Mouse (Mus musculus) ES-Bruce4 (cell line): Measurements from ENCODE around the gene Olfr430. TPM values are rescaled to one million over a fixed set of nuclear protein-coding genes. Genes with fewer than 3 reads are reported as not detected.
"Not testable (repeated sequence)": the region's sequence is repeated elsewhere in the genome, so short reads cannot be mapped to it uniquely, and the experiment has no call there.

Experiments used
- H3K27ac ChIP-seq: 2 replicates; pipeline ENCODE4 v1.5.1; 2012; ENCODE audit warnings: low read length, inconsistent platforms; ENCODE audit not compliant: insufficient read depth
- H3K27me3 ChIP-seq: 2 replicates; pipeline ENCODE4 v1.6.1; 2012; ENCODE audit warnings: mild to moderate bottlenecking, low read length, inconsistent platforms; ENCODE audit not compliant: control insufficient read depth, poor library complexity, insufficient read depth, severe bottlenecking
- H3K36me3 ChIP-seq: 2 replicates; pipeline ENCODE4 v1.6.1; 2012; ENCODE audit warnings: inconsistent platforms, mild to moderate bottlenecking, low read length, moderate library complexity; ENCODE audit not compliant: control insufficient read depth, poor library complexity, insufficient read depth, severe bottlenecking
- H3K4me1 ChIP-seq: one replicate; pipeline ENCODE4 v1.8.1; 2011; ENCODE audit warnings: low read length; ENCODE audit not compliant: control insufficient read depth, insufficient read depth
- H3K4me3 ChIP-seq: 2 replicates; pipeline ENCODE4 v1.5.1; 2011; ENCODE audit warnings: low read depth, mild to moderate bottlenecking, low read length
- H3K9ac ChIP-seq: 2 replicates; pipeline ENCODE4 v1.6.1; 2012; ENCODE audit warnings: low read depth, mild to moderate bottlenecking, inconsistent platforms; ENCODE audit not compliant: poor library complexity, severe bottlenecking
- H3K9me3 ChIP-seq: replicated peaks from 2 replicates; pipeline ENCODE4 v1.6.1; 2012; ENCODE audit warnings: mild to moderate bottlenecking, low read length, inconsistent platforms; ENCODE audit not compliant: control insufficient read depth, poor library complexity, insufficient read depth, severe bottlenecking
- CTCF ChIP-seq: IDR thresholded peaks from one replicate; pipeline ENCODE4 v1.8.1; 2011; ENCODE audit warnings: low read depth, low read length
- EP300 ChIP-seq: IDR thresholded peaks from 2 replicates; pipeline ENCODE4 v1.6.1; 2011; ENCODE audit warnings: low read depth, low read length; ENCODE audit not compliant: insufficient read depth
- POLR2A ChIP-seq: IDR thresholded peaks from one replicate; pipeline ENCODE4 v1.8.1; 2011; ENCODE audit warnings: low read length; ENCODE audit not compliant: insufficient read depth
- polyA plus RNA-seq: library from polyadenylated mRNA; stranded (reverse); fragments of >200 nt; gene quantifications from 2 replicates; pipeline ENCODE4 v1.2.4, GENCODE M21; 2011; ENCODE audit warnings: low read depth; ENCODE audit not compliant: missing spikeins, insufficient read depth, insufficient read length

The Olfr430 gene
- polyA plus RNA-seq, 1 experiment = not detected

- H3K9ac ChIP-seq = no peak overlapping the region
- H3K36me3 ChIP-seq = no peaks in the 10 kb centered on the region
- TF ChIP-seq POLR2A (no peak), EP300 (no peak), CTCF (no peak)
- H3K27me3 ChIP-seq = no peaks in the 10 kb centered on the region
- no peak overlapping the region for H3K4me3 ChIP-seq
- no peaks in the 10 kb centered on the region for H3K4me1 ChIP-seq
- no peak overlapping the region for H3K27ac ChIP-seq
- no peaks in the 10 kb centered on the region for H3K9me3 ChIP-seq
Observed at GRCm38 (mm10) chr1:174044431-174044830, 22.0 kb upstream of the Olfr430 start.

- H3K27ac ChIP-seq, H3K4me3 ChIP-seq: not testable (repeated sequence)
Observed at GRCm38 (mm10) chr1:174048227-174048626, 18.2 kb upstream of the Olfr430 start.

GRCm38 (mm10) chr1:174048893-174049292, 17.5 kb upstream of the Olfr430 start, which contains the start of gene Olfr432:
Gene Olfr432 (plus strand): TSS chr1:174049205.
- Histone ChIP-seq H3K4me3 (no peak within 1 kb of the TSS), H3K27me3 (no peaks in the 10 kb centered on the region), H3K27ac (no peak within 1 kb of the TSS), H3K9me3 (no peaks in the 10 kb centered on the region), H3K9ac (no peak within 1 kb of the TSS), H3K36me3 (no peaks in the 10 kb centered on the region), H3K4me1 (no peaks in the 10 kb centered on the region)
- TF ChIP-seq EP300 (no peak), POLR2A (no peak), CTCF (no peak)

More at GRCm38 (mm10) chr1:174048227-174048626, 18.2 kb upstream of the Olfr430 start:
- not testable (repeated sequence) for H3K4me1 ChIP-seq, H3K27me3 ChIP-seq, H3K9me3 ChIP-seq, H3K9ac ChIP-seq, H3K36me3 ChIP-seq

GRCm38 (mm10) chr1:174049357-174049756, 17.0 kb upstream of the Olfr430 start:
- H3K9me3 ChIP-seq, H3K27ac ChIP-seq, H3K36me3 ChIP-seq, H3K4me3 ChIP-seq, H3K27me3 ChIP-seq, H3K9ac ChIP-seq, H3K4me1 ChIP-seq: not testable (repeated sequence)

GRCm38 (mm10) chr1:174050532-174050931, 15.9 kb upstream of the Olfr430 start:
- Histone ChIP-seq H3K27me3 (no peaks in the 10 kb centered on the region), H3K9me3 (no peaks in the 10 kb centered on the region), H3K36me3 (no peaks in the 10 kb centered on the region), H3K9ac (no peak overlapping the region), H3K4me1 (no peaks in the 10 kb centered on the region), H3K4me3 (no peak overlapping the region), H3K27ac (no peak overlapping the region)
- TF ChIP-seq POLR2A (no peak), CTCF (no peak), EP300 (no peak)

- Histone ChIP-seq H3K4me3 (no peak overlapping the region), H3K27ac (no peak overlapping the region), H3K9ac (no peak overlapping the region), H3K36me3 (no peaks in the 10 kb centered on the region), H3K4me1 (no peaks in the 10 kb centered on the region), H3K9me3 (no peaks in the 10 kb centered on the region), H3K27me3 (no peaks in the 10 kb centered on the region)
- no peak for TF ChIP-seq CTCF
- TF ChIP-seq EP300 = no peak
- no peak for TF ChIP-seq POLR2A
Observed at GRCm38 (mm10) chr1:174051515-174051914, 14.9 kb upstream of the Olfr430 start.
